Mouse (Mus musculus): ENCODE results near the gene Gm20509.
"Not testable (repeated sequence)": the region's sequence is repeated elsewhere in the genome, so short reads cannot be mapped to it uniquely, and the experiment has no call there.

DNA sequence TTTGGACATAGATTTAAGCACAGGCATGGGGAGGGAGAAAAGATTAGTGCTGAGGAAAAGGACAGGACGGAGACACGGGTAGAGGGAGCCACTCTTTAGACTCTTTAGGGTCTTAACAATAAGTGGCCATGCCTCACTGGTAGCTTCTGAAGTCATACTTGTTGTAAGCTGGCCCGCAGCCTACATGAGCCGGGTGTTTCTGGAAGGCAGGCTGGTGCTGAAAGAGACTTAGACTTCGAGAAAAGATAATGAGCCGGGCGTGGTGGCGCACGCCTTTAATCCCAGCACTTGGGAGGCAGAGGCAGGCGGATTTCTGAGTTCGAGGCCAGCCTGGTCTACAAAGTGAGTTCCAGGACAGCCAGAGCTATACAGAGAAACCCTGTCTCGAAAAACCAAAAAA, 22.9 kb upstream of the Gm20509 start:
- not testable (repeated sequence) for TF ChIP-seq CTCF (IDR thresholded peaks at IDR 0.05; ENCODE audit: control insufficient read depth, insufficient read depth, low read length); POLR2A (IDR thresholded peaks at IDR 0.05; ENCODE audit: borderline replicate concordance, control insufficient read depth, low read depth, low read length)

Measured in bone marrow, adult 2 months (tissue).